Mouse (Mus musculus): Measurements from ENCODE around the gene E2f4. TPM values are rescaled to one million over a fixed set of nuclear protein-coding genes. Genes with fewer than 3 reads are reported as not detected.
A peak's percentile ranks its signal among the peaks of the same experiment; 100 is the strongest.

E2f4 gene
- total and polyA plus RNA-seq, 2 experiments from 2014 or later = 28.3 to 39.2 TPM

GRCm38 (mm10) chr8:105326141-105326672 lies 28.7 kb downstream of the E2f4 start, which contains the start of the genes Lrrc29 and Tmem208:
Lrrc29 (minus strand) TSS chr8:105326278.
Tmem208 (plus strand) TSS chr8:105326354.
- Histone ChIP-seq H3K4me2 (ENCODE audit: low read depth, low read length) (peak within 1 kb of the TSS; percentile 95), H3K27me3 (ENCODE audit: insufficient read depth, low read length) (no peaks in the 10 kb centered on the region), H3K9me3 (ENCODE audit: low read length) (no peaks in the 10 kb centered on the region), H3K9ac (replicated peaks; ENCODE audit: low read length) (peak within 1 kb of the TSS; percentile 89), H3K4me1 (ENCODE audit: insufficient read depth, low read length) (peaks cover 19% of the 10 kb centered on the region), H3K4me3 (ENCODE audit: low read length) (peak within 1 kb of the TSS; percentile 87), H3K36me3 (ENCODE audit: insufficient read depth, low read length) (peaks cover 38% of the 10 kb centered on the region), H3K27ac (peak within 1 kb of the TSS; percentile 77)
- DNase-seq (ENCODE audit: low spot score) (peak; percentile 98), ATAC-seq (peak; percentile 94)
- TF ChIP-seq CTCF (IDR thresholded peaks at IDR 0.05; ENCODE audit: low read depth) = peak; percentile 74
- WGBS = under 1% methylated on average over 36 of the region's 36 CpGs

- no peaks in the 10 kb centered on the region for H3K27me3 ChIP-seq (ENCODE audit: insufficient read depth, low read length)
- no peak for DNase-seq (ENCODE audit: low spot score)
- H3K27ac ChIP-seq = peak overlapping the region; percentile 77
- 37% methylated on average over 6 of the region's 6 CpGs for WGBS
- peak overlapping the region; percentile 87 for H3K4me3 ChIP-seq (ENCODE audit: low read length)
- peak overlapping the region; percentile 89 for H3K9ac ChIP-seq (replicated peaks; ENCODE audit: low read length)
- TF ChIP-seq CTCF (IDR thresholded peaks at IDR 0.05; ENCODE audit: low read depth) = no peak
- peaks cover 38% of the 10 kb centered on the region for H3K36me3 ChIP-seq (ENCODE audit: insufficient read depth, low read length)
- H3K4me2 ChIP-seq (ENCODE audit: low read depth, low read length) = peak overlapping the region; percentile 95
- no peak for ATAC-seq
- H3K9me3 ChIP-seq (ENCODE audit: low read length) = no peaks in the 10 kb centered on the region
- H3K4me1 ChIP-seq (ENCODE audit: insufficient read depth, low read length) = peaks cover 19% of the 10 kb centered on the region
These were observed 29.5 kb downstream of the E2f4 start for GRCm38 (mm10) chr8:105326968-105327367.

- H3K4me2 ChIP-seq (ENCODE audit: low read depth, low read length) = no peak overlapping the region
- H3K4me3 ChIP-seq (ENCODE audit: low read length) = no peak overlapping the region
- no peaks in the 10 kb centered on the region for H3K27me3 ChIP-seq (ENCODE audit: insufficient read depth, low read length)
- H3K4me1 ChIP-seq (ENCODE audit: insufficient read depth, low read length) = peaks cover 11% of the 10 kb centered on the region
- no peak for TF ChIP-seq CTCF (IDR thresholded peaks at IDR 0.05; ENCODE audit: low read depth)
- ATAC-seq (no peak), DNase-seq (ENCODE audit: low spot score) (no peak)
- peaks cover 32% of the 10 kb centered on the region for H3K36me3 ChIP-seq (ENCODE audit: insufficient read depth, low read length)
- no peaks in the 10 kb centered on the region for H3K9me3 ChIP-seq (ENCODE audit: low read length)
- WGBS = 95% methylated on average over 12 of the region's 12 CpGs
- no peak overlapping the region for H3K9ac ChIP-seq (replicated peaks; ENCODE audit: low read length)
- H3K27ac ChIP-seq = no peak overlapping the region
These were observed 32.9 kb downstream of the E2f4 start for GRCm38 (mm10) chr8:105330325-105330724.

GRCm38 (mm10) chr8:105331469-105331868 lies 34.0 kb downstream of the E2f4 start:
- no peak for TF ChIP-seq CTCF (IDR thresholded peaks at IDR 0.05; ENCODE audit: low read depth)
- Histone ChIP-seq H3K9ac (replicated peaks; ENCODE audit: low read length) (no peak overlapping the region), H3K27ac (no peak overlapping the region), H3K4me1 (ENCODE audit: insufficient read depth, low read length) (0 out of 2 replicates have a peak, but pooled peaks cover 9% of the 10 kb centered on the region), H3K4me2 (ENCODE audit: low read depth, low read length) (no peak overlapping the region), H3K4me3 (ENCODE audit: low read length) (no peak overlapping the region), H3K36me3 (ENCODE audit: insufficient read depth, low read length) (peaks cover 32% of the 10 kb centered on the region), H3K9me3 (ENCODE audit: low read length) (no peaks in the 10 kb centered on the region), H3K27me3 (ENCODE audit: insufficient read depth, low read length) (no peaks in the 10 kb centered on the region)
- ATAC-seq = no peak
- 94% methylated on average over 22 of the region's 22 CpGs for WGBS
- DNase-seq (ENCODE audit: low spot score) = no peak

GRCm38 (mm10) chr8:105331931-105332330 lies 34.5 kb downstream of the E2f4 start:
- no peak for ATAC-seq
- H3K27me3 ChIP-seq (ENCODE audit: insufficient read depth, low read length) = no peaks in the 10 kb centered on the region

GRCm38 (mm10) chr8:105332523-105332922 lies 35.1 kb downstream of the E2f4 start:
- DNase-seq (ENCODE audit: low spot score) = no peak
- Histone ChIP-seq H3K9ac (replicated peaks; ENCODE audit: low read length) (no peak overlapping the region), H3K36me3 (ENCODE audit: insufficient read depth, low read length) (peaks cover 32% of the 10 kb centered on the region), H3K4me2 (ENCODE audit: low read depth, low read length) (no peak overlapping the region), H3K4me1 (ENCODE audit: insufficient read depth, low read length) (0 out of 2 replicates have a peak, but pooled peaks cover under 1% of the 10 kb centered on the region), H3K27me3 (ENCODE audit: insufficient read depth, low read length) (no peaks in the 10 kb centered on the region), H3K4me3 (ENCODE audit: low read length) (no peak overlapping the region), H3K27ac (no peak overlapping the region), H3K9me3 (ENCODE audit: low read length) (no peaks in the 10 kb centered on the region)
- no peak for TF ChIP-seq CTCF (IDR thresholded peaks at IDR 0.05; ENCODE audit: low read depth)
- no peak for ATAC-seq
- 83% methylated on average over 2 of the region's 2 CpGs for WGBS

More at GRCm38 (mm10) chr8:105331931-105332330, 34.5 kb downstream of the E2f4 start:
- 94% methylated on average over 9 of the region's 9 CpGs for WGBS
- Histone ChIP-seq H3K4me2 (ENCODE audit: low read depth, low read length) (no peak overlapping the region), H3K36me3 (ENCODE audit: insufficient read depth, low read length) (peaks cover 32% of the 10 kb centered on the region), H3K27ac (no peak overlapping the region), H3K9ac (replicated peaks; ENCODE audit: low read length) (no peak overlapping the region), H3K4me3 (ENCODE audit: low read length) (no peak overlapping the region), H3K4me1 (ENCODE audit: insufficient read depth, low read length) (0 out of 2 replicates have a peak, but pooled peaks cover 6% of the 10 kb centered on the region), H3K9me3 (ENCODE audit: low read length) (no peaks in the 10 kb centered on the region)
- DNase-seq (ENCODE audit: low spot score) = no peak
- no peak for TF ChIP-seq CTCF (IDR thresholded peaks at IDR 0.05; ENCODE audit: low read depth)
